Mouse (Mus musculus): ENCODE measurements around the gene Stoml2.
A peak's percentile ranks its signal among the peaks of the same experiment; 100 is the strongest.

Stoml2 gene

GRCm38 (mm10) chr4:43037860-43038566, 6.5 kb upstream of the Stoml2 start:
- DNase-seq = no peak

- DNase-seq = no peak
Observed at GRCm38 (mm10) chr4:43036356-43036755, 4.8 kb upstream of the Stoml2 start.

- DNase-seq = no peak
Observed at GRCm38 (mm10) chr4:43035851-43036250, 4.3 kb upstream of the Stoml2 start.

- DNase-seq = no peak
Observed at GRCm38 (mm10) chr4:43033481-43033880, 2.0 kb upstream of the Stoml2 start.

- no peak for DNase-seq
Observed at GRCm38 (mm10) chr4:43032501-43032900, 991 bp upstream of the Stoml2 start.

- DNase-seq = peak; percentile 58 to 68
Observed at GRCm38 (mm10) chr4:43030780-43031230, 705 bp downstream of the Stoml2 start.

GRCm38 (mm10) chr4:43030352-43030751, 1.2 kb downstream of the Stoml2 start:
- no peak for DNase-seq

- no peak for DNase-seq
Observed at GRCm38 (mm10) chr4:43029749-43030148, 1.8 kb downstream of the Stoml2 start.

GRCm38 (mm10) chr4:43029121-43029520, 2.4 kb downstream of the Stoml2 start:
- DNase-seq = no peak

GRCm38 (mm10) chr4:43025084-43025960, 6.2 kb downstream of the Stoml2 start, which contains the start of gene Pigo:
Pigo (minus strand) TSS chr4:43025819.
- peak; percentile 98 for DNase-seq

GRCm38 (mm10) chr4:43024673-43025072, 6.8 kb downstream of the Stoml2 start:
- no peak for DNase-seq

GRCm38 (mm10) chr4:43021341-43021740, 10.2 kb downstream of the Stoml2 start:
- DNase-seq = no peak

- DNase-seq = no peak
Observed at GRCm38 (mm10) chr4:43020876-43021275, 10.6 kb downstream of the Stoml2 start.

GRCm38 (mm10) chr4:43019641-43020465, 11.7 kb downstream of the Stoml2 start:
- DNase-seq = no peak

GRCm38 (mm10) chr4:43019176-43019575, 12.3 kb downstream of the Stoml2 start:
- DNase-seq = no peak

GRCm38 (mm10) chr4:43018156-43018555, 13.4 kb downstream of the Stoml2 start:
- no peak for DNase-seq

- no peak for DNase-seq
Observed at GRCm38 (mm10) chr4:43012091-43012490, 19.4 kb downstream of the Stoml2 start.

GRCm38 (mm10) chr4:43010161-43011038, 21.1 kb downstream of the Stoml2 start, which contains the start of gene Fancg:
Fancg (minus strand) TSS chr4:43010506.
- peak; percentile 88 to 91 for DNase-seq

GRCm38 (mm10) chr4:43005765-43006164, 25.7 kb downstream of the Stoml2 start:
- DNase-seq = peak; percentile 23 to 43

- DNase-seq = no peak
Observed at GRCm38 (mm10) chr4:43004951-43005350, 26.6 kb downstream of the Stoml2 start.

GRCm38 (mm10) chr4:43002756-43003439, 28.6 kb downstream of the Stoml2 start:
- peak in 1 of 2 experiments; percentile 15 for DNase-seq
